Mouse (Mus musculus): ENCODE measurements around the gene Tmem199.
"Not testable (repeated sequence)": the region's sequence is repeated elsewhere in the genome, so short reads cannot be mapped to it uniquely, and the experiment has no call there.

Gene Tmem199

DNA sequence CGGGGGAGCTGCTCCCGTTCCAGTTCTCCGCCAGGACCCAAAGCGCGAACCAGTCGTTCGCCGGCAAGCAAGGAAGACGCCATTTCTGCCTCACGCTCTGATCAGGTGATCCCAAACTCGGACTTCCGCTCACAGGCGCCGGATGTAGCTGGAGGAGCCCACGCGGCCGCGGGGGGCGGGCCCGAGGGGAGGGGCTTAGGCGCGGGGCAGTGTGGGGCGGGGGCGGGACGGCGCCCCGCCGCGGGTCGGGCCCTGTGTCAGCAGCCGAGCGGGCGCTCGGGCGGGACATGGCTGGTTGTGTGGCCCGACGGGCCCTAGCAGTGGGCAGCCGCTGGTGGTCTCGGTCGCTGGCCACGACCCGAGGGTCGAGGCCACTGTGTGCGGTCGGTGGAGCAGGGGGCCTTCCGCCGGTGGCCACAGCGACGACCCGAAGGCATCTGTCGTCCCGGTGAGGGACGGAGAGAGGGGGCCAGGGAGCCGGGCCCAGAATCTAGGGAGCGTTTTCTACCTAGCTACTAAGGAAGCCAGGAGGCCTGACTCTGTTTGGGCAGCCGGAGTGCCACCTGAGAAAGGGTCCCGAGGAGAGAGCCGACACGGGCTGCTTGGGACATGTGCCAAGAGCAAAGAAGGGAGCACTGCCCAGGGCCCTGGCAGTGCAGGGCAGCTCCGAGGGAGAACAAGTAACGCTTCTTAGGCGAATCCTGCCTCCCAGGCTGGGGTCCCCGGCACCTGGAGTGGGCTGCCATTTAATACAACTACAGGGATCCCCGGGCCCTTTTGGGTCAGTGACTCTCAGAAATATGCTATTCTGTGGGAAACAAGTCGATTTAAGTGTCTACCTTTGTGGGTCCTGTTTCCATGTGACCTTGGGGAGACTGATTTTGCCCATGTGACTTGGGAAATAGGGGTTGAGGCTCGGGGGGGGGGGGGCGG, at the start of gene Tmem199, which contains the start of gene Poldip2:
Tmem199 (minus strand) TSS at position 148 of the 933 bp plus-strand sequence.
Poldip2 (plus strand) TSS at position 169 of the 933 bp plus-strand sequence.
- DNase-seq (ENCODE audit: low spot score): peak; percentile 93

DNA sequence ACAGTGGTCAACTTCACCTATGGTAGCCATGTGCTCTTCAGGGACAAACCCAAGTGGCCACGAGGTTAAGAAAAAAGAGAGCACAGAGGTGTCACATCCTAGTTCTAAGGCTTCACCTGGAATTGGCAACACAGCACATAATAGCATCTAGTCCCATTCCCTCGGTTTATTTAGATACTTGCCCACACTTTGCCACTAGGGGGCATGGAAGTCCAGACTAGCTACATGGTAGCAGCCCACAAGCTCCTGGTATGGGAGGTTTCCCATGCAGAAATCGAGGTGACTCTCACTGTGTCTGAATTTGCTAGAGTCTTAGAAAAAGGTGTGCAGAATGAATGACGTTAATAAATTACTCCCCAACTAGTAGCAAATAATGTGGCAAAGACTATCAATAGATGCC, 48.5 kb upstream of the Tmem199 start:
- DNase-seq (ENCODE audit: low spot score): peak; percentile 37

DNA sequence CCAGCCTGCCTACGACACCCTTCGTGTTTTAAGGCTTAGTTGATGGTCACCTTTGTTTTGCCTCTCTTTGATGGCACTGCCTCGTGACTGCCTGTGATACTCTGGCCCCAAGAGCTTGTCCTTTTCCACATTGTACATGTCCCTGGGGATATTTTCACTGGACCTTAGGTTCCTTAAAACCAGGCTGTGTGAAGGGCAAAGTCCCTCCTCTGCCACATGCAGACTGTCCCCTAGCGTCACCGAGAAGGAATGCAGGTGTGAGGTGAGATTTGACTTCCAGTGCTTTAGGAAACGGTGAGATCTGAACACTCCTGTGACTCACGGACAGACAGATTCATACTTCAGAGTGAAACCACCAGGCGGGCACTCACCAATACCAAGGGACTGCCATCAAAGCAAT, 45.3 kb upstream of the Tmem199 start:
- no peak for DNase-seq (ENCODE audit: low spot score)

DNA sequence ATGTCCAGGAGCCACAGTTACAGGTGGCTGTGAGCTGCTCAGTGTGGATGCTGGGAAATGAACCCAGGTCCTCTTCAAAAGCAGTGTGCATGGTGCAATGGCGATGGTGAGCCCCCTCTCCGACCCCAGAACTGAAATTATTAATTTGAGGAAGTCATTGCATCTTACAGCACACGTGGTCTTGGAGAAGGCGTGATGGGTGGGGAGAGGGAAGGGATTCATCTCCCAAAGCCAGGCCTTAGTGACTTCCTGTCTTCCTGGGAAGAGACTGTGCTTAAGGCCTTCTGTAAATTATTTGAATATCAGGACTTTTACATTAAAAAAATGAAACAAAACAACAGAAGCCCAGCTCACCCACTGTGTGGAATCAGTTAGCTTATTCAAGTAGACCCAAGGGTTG, 44.1 kb upstream of the Tmem199 start:
- no peak for DNase-seq (ENCODE audit: low spot score)

DNA sequence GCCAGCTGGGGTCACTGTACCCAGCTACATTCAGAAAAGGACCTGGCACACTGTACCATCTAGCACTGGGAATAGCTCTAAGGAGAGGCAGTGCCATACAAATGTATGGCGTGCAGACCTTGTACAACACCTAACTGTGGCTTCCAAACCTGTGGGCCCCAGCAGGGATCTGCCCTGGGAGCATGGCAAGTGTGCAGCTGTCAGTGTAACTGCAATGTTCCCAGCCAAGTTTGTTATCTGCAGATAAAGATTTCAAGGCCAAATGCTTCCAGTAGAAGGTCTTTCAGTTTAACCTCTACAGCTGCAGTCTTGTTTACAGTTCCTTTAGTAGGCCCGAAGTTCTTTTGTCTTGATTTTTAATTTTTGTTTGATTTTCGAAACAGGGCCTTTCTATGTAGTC, 43.7 kb upstream of the Tmem199 start:
- no peak for DNase-seq (ENCODE audit: low spot score)

DNA sequence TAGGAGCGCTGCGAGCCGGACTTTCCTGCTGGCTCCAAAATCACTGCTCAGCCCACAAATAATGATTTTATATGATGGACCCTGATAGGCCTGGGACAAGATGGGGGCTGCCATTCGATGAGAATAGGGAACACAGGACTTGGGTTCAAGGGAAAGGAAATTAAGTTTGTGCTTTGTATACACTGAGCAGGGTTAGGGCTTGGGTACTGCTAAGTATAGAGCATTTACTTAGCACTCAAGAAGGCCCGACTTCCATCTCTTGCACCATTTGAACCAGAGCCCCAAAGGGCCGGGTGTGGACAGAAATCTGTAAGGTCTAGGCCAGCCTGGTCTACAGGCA, 39.1 kb upstream of the Tmem199 start:
- DNase-seq (ENCODE audit: low spot score): no peak

DNA sequence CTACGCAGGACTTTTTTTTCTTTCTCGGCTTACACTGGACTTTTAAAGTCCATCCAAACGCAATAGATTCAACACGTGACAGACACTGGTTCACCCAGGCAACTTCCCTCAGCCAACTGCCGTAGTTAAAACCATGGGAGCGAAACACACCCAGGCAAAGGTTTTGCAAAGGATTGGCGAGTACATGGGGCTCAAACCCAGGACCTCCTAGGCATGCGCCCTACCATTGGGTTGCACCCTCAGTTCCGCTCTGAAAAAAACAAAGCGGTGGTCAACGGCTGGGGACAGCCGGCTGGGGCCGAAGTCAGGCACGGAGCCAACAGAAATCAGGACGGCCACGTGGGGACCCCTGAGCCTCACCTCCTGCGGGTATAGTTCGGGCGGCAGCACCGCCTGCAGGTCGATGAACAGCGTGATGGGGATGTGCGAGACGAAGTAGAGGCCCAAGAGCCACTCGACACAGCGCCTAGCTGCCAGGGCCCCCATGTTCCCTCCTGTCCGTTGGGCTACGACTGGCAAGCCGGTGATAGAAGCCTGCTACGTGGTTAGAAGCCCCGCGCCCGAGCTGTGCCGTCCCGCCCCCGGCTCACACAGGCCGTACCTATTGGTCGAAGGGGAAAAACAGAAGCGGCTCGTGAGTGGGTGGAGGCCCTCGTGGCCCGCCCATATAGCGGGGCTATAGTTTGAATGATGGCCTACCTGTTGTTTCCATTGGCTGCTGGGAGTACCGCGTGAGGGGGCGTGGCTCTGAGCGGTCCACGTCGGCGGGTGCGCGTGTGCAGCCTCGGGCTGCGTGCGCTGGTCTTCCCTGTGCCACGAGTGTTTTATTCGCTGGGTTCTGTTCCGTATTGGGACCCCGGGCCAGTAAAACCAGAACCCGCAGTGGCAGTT, 38.4 kb upstream of the Tmem199 start, which contains the start of gene Tmem97:
Tmem97 (minus strand) TSS at position 610 of the 891 bp plus-strand sequence.
- peak; percentile 98 for DNase-seq (ENCODE audit: low spot score)

DNA sequence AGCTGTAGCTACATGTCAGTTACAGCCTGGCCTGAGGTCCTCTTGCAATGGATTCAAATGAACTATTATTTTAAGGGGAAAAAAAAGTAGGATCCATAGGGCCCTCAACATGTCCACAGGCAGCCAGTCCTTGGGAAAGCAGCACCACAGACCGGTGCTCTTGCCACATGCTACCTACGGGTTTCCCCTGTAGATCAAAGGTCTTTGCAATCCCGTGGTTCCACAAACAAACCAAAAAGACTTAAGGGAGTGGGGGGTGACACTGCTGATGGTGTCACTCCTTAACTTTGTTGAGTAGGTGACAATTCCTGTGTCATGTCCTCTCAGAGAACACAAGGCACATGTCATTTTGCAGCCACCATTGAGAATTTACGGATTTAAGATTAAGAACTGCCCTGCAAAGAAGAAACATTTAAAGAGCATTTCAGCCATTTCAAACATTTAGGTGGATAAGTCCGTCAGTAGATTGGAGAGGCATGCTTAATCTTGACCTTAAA, 37.6 kb upstream of the Tmem199 start:
- DNase-seq (ENCODE audit: low spot score): peak; percentile 64

DNA sequence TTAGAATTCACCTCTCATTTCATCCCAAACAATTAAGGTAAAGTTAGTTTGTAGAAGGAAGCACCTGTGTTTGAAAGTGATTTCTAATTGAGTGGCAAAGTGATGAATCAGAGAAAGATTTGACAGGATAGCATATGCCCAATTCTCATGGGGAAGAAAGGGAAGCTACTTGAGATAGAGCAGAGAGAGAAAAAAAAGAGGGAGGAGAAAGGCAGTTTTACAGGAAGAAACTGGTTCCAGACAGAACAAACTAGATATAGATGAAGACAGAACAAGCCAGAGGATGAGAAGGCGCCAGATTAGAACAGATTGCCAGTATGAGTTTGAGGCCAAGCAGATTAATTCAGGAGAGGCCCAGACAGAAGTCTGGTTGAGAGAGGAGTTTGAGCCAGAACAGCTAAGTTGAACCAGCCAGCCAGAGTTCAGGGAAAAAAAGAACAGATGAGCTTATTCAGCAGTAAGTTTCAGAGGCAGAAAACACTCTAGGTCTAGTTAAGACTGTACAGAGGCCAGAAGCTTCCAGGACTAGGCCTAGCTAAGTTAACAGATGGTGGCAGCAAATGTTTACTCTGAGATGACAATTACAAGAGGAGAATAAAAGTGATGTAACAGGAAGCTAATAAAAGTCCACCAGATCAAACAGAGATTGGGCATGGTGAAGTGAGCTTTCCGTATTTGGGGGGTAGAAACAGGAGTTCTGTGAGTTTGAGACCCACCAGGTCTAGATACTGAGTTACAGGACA, 35.9 kb upstream of the Tmem199 start:
- DNase-seq (ENCODE audit: low spot score): peak; percentile 31

DNA sequence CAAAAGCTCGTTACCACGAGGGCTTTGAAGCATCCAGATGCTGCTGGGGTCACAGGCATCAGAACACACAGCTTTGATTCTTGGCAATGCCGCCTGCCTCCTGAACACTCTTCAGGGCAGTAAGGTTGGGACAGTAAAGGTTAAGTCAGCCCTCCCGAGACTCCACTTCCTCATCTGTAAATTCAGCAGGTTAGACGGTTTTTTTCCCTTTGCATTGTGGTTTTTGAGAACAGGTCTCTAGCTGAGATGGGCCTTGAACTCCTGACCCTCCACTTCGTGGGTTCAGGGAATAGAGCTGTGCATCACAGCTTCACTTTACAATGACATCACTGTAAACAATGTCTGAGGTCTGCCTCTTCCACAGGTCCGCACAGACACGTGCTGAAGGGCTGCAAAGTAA, 33.2 kb upstream of the Tmem199 start:
- no peak for DNase-seq (ENCODE audit: low spot score)

DNA sequence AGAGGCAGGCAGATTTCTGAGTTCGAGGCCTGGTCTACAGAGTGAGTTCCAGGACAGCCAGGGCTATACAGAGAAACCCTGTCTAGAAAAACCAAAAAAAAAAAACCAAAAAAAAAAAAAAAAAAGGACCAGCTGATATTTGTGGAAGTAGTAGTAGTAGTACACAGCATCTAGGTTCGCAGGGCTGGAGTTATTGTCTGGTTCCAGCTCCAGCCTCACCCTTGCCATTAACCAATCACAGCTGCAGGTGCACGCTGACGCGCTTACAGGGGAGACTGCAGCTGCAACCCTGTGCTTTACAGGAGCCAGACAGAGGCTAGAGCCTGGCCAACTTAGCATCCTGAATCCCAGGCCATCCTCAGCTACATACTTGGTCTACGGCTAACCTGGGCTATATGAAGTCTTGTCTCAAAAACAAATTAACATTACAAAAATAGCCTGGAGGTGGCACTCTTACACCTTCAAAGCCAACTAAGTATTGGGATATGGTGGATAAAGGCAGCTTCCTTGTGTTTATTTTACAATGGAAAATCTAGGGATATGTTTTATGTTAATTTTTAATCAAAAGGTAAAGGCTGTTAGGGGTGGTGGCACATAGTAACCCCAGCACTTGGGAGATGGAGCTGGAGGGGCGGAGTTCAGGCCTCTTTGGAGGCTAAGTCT, 32.6 kb upstream of the Tmem199 start:
- no peak for DNase-seq (ENCODE audit: low spot score)

DNA sequence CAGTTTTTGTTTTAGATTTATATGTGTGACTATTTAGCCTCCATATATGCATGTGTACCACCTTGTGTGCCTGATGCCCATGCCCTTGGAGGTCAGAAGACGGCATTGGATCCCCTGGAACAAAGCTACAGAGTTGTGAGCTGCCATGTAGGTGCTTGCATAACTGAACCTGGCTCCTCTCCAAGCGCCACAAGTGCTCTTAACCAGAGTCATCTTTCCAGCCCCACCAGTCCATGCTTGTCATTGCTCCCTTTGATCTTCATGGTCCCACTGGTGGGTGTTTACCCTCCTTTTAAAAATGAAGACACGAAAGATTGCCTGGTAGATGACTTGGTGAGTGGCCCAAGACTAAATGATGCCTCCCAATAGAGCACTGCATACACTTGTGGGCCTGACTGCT, 28.4 kb upstream of the Tmem199 start:
- DNase-seq (ENCODE audit: low spot score): no peak

DNA sequence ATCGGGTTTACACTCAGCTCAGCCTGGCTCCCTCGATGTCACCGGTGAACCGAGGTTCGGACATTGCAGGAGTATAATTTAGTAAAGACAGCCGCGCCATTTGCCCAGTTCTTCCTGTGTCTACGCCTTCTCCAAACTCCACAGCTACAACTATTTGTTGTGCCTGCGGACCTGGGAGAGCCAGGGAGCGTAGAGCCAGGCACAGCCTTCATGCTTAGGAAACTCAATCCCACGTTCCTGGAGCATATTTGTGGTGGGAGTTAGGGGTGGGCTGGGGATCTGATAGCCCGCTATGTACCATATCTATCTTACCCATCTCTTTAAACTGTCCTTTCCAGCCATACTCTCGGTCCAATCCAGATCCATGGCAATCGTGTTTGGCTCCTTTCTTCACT, 24.7 kb upstream of the Tmem199 start:
- no peak for DNase-seq (ENCODE audit: low spot score)

DNA sequence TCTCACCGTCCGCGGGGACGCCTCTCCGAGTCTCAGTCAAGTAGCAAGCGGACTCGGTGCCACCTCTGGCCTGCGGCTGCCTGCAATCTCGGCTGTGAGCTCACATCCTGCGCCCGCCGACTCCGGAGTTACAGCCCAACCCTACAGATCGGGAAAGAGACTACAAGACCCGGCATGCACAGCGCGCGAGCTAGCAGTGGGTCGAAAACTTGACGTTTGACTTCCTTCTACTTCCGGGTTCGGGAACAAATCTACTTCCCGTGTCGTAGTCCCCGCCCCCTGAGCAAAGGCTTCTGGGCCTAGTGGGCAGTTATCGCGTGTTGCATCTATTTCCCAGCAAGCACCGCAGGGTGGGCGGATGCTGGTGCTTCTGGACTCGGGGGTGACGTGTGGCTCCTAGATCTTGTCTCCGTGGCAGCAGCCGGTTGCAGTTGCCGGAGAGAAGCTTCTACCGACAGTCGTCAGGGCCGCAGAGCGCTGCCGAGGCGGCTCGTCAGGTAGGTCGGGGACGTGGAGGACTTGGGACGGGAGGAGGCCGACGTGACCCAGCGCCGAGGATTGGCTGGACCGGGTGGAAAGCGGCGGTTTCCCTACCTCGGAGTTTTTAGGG, 24.2 kb upstream of the Tmem199 start, which contains the start of the genes Tnfaip1 and Ift20:
Tnfaip1 (minus strand) TSS at position 253 of the 610 bp plus-strand sequence.
Ift20 (plus strand) TSS at position 282 of the 610 bp plus-strand sequence.
- peak; percentile 99 for DNase-seq (ENCODE audit: low spot score)

DNA sequence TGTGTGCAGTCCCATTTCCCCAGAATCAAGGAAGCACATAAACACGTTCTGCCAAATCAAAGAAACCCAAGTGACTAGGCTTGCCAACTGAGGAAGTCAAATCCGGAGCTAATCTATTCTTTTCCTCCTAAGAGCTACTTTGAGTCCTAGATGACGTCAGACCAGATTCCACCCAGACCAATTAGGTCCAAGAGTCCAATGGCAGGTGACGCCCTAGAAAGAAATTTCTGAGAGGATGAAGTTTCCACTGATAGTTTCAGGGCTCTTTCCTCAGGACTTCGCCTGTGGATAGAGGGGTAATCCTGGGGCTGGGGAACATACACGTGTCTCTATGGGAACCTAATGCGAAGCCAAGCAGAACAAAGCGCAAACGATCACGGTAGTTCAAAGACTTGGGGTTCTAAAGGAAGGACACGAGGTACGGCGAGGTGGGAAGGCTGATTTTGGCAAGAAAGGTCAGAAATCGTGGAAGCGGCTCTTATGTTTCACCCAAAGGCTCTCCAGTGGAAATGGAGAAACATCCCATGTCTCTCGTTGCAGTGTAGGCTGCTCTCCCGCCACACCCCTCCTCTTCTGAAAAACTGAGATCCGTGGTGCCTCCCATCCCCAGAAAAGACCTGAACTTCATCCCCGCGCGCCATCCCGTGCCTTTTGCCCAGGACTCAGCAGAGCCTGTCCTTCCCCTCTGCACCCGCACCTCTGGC, 23.6 kb upstream of the Tmem199 start:
- peak; percentile 76 for DNase-seq (ENCODE audit: low spot score)

DNA sequence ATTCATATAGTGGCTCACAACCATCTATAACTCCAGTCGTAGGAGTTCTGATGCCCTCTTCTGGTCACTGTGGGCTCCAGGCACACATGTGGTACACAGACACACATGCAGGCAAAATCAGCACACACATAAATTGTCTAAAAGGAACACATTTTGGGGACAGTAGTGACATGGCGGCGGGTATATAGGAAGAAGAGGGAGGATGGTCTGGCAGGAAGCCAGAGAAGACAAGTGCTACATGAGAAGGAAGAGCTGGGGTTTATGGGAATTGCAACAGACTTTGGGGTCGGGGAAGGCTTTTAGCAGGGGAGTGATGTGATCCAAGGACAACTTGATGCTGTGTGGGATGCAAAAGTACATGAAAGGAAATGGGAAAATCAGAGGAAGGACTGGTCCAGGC, 22.5 kb upstream of the Tmem199 start:
- no peak for DNase-seq (ENCODE audit: low spot score)

DNA sequence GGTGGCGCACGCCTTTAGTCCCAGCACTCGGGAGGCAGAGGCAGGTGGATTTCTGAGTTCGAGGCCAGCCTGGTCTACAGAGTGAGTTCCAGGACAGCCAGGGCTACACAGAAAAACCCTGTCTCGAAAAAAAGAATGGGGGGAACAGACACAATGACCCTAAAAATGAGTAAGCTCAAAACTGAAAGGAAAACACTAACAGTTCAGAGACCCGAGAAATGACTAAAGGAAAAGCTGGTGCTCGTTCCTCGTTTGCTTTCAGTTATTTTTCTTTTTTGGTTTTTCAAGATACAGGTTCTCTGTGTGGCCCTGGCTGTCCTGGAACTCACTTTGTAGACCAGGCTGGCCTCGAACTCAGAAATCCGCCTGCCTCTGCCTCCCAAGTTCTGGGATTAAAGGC, 19.5 kb upstream of the Tmem199 start:
- DNase-seq (ENCODE audit: low spot score): not testable (repeated sequence)

DNA sequence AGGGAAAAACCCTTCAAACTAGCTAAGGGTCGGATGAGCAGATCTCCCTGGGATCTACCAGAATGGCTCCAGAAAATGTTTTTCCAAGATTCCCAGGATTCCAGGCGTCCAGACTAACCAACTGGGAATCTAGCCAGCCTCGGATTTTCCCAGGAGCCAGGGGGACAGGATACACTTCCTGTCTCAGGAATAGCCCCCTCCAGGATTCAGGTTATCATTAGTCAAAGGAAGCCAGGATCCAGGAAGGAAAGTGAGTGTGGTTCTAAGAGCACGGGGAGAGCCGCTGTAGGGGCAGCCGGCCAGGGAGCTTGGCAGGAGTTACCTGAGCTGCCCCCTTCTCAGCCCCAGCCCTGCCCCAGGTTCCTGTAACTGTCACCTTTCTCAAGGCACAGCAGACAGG, 19.1 kb upstream of the Tmem199 start:
- no peak for DNase-seq (ENCODE audit: low spot score)

DNA sequence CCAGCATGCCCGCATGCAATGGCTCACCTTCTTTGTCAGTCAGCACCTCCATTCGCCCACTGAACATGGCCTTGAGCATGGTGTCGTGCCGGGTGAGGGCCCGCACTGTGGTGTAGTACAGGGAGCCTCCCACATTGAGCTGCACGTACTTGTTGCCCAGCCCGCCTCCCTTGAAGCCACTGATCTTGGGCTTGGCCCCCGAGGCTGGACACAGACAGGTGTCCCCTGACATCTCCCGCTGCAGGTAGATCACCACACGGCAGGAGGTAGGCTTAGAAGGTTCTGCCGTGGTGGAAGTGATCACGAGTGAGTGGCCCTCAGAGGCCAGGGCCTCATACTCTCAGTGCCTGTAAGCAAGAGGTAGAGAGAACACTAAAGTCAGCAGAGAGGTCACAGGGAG, 18.0 kb upstream of the Tmem199 start:
- no peak for DNase-seq (ENCODE audit: low spot score)

DNA sequence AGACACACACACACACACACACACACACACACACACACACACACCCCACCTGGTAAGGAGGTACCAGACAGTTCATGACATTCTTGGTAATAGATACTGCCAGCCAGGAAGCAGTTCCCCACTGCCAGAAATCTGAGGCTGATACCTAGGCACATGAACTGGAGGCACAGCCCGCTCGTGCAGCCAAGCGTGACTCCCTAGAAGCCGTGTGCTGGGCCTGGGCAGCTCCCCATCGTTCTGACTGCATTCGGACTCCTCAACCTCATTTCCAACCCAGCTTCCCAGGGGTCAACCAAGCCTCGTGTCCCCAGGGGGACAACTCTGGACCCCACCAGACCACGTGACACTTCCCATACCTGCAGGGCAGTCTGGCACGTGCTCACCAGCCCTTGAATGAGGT, 16.7 kb upstream of the Tmem199 start:
- no peak for DNase-seq (ENCODE audit: low spot score)

Data from yolk sac, embryonic 10.5 days (tissue).